Mouse (Mus musculus) lung, postnatal 36 days (tissue): Measurements from ENCODE around the gene Ces2h.
"Not testable (repeated sequence)": the region's sequence is repeated elsewhere in the genome, so short reads cannot be mapped to it uniquely, and the experiment has no call there.

Source experiments
- DNase-seq: peaks from one replicate; pipeline ENCODE4 v3.0.0; 2022; ENCODE audit warnings: mixed read lengths

Gene Ces2h

GRCm38 (mm10) chr8:105000586-105000985, at the start of gene Ces2h:
Gene Ces2h, plus strand, starts transcription at chr8:105000853.
- DNase-seq, result no peak

GRCm38 (mm10) chr8:104961537-104961961, 39.1 kb upstream of the Ces2h start, which contains the start of gene Ces2g:
Gene Ces2g, plus strand, starts transcription at chr8:104961718.
- peak; percentile 73 for DNase-seq

GRCm38 (mm10) chr8:104962229-104962901, 38.3 kb upstream of the Ces2h start:
- DNase-seq, result no peak

GRCm38 (mm10) chr8:104963375-104963894, 37.2 kb upstream of the Ces2h start:
- DNase-seq, result no peak

GRCm38 (mm10) chr8:104984126-104984525, 16.5 kb upstream of the Ces2h start:
- DNase-seq, result no peak

- no peak for DNase-seq
Observed at GRCm38 (mm10) chr8:104984942-104985341, 15.7 kb upstream of the Ces2h start.

GRCm38 (mm10) chr8:104998191-104998590, 2.5 kb upstream of the Ces2h start:
- DNase-seq, result no peak

- no peak for DNase-seq
Observed at GRCm38 (mm10) chr8:104999183-104999582, 1.5 kb upstream of the Ces2h start.

GRCm38 (mm10) chr8:105010000-105010399, 9.3 kb downstream of the Ces2h start:
- DNase-seq, result no peak

GRCm38 (mm10) chr8:105011136-105011535, 10.5 kb downstream of the Ces2h start:
- DNase-seq, result peak; percentile 2

GRCm38 (mm10) chr8:105014391-105014790, 13.7 kb downstream of the Ces2h start:
- no peak for DNase-seq

- DNase-seq, result no peak
Observed at GRCm38 (mm10) chr8:105021954-105022353, 21.3 kb downstream of the Ces2h start.

- no peak for DNase-seq
Observed at GRCm38 (mm10) chr8:105023087-105023486, 22.4 kb downstream of the Ces2h start.

GRCm38 (mm10) chr8:105025050-105025449, 24.4 kb downstream of the Ces2h start:
- DNase-seq, result no peak

- DNase-seq, result no peak
Observed at GRCm38 (mm10) chr8:105043510-105043909, 42.9 kb downstream of the Ces2h start.

GRCm38 (mm10) chr8:105045824-105046401, 45.3 kb downstream of the Ces2h start:
- DNase-seq, result no peak

GRCm38 (mm10) chr8:105048371-105048854, 47.8 kb downstream of the Ces2h start, which contains the start of gene Ces3a:
Gene Ces3a, plus strand, starts transcription at chr8:105048601.
- no peak for DNase-seq

GRCm38 (mm10) chr8:105056211-105056610, 55.6 kb downstream of the Ces2h start:
- DNase-seq, result no peak

- no peak for DNase-seq
Observed at GRCm38 (mm10) chr8:105060056-105060455, 59.4 kb downstream of the Ces2h start.

- peak; percentile 36 for DNase-seq
Observed at GRCm38 (mm10) chr8:105066761-105067160, 66.1 kb downstream of the Ces2h start.

GRCm38 (mm10) chr8:105067905-105068304, 67.3 kb downstream of the Ces2h start:
- DNase-seq, result not testable (repeated sequence)

- no peak for DNase-seq
Observed at GRCm38 (mm10) chr8:105068971-105069370, 68.3 kb downstream of the Ces2h start.
